Mouse (Mus musculus) urinary bladder, adult 18-20 months (tissue): ENCODE results near the gene Hpcal1.

Experiments
- DNase-seq, 2 experiments: peaks; one replicate each; pipeline ENCODE4 v3.0.0; 2022; ENCODE audit warnings: low spot score in 2 of 2, mixed read lengths in 2 of 2

Gene Hpcal1

DNA sequence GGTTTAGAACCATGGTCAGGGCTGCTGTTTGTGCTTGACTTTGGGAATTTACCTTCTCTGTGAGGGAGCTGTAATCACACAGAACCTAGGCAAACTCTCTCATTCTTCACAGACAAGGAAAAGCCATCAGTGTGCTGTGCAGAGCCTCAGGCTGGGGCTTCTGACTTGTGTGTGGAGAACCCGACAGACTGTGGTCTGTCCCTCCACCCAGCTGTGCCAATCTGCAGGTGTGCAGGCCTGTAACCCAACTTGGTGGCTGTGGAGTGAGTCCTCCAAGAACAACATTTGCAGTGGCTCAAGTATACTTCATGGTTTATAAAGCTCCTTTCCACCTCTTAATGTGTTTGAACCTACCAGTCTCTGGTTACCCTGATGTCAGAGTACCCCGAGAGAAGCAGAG lies 4.5 kb upstream of the Hpcal1 start:
- DNase-seq: no peak

DNA sequence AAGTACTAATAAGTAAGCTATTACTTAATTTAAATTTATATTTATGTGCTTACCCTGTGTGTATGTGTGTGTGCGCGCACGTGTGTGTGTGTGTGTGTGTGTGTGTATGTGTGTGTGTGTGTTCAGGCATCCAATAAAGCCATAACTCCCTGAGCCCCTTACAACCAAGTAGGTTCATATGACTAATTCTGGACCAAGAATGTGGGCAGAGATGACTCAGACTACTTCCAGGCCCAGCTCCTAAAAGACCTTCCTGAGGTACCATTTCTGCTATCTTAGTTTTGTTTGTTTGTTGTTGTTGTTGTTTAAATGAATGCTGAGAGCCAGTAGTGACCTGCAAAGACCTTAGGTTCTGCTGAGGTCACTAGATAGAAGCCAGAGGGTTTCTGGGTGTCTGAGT lies 1.7 kb upstream of the Hpcal1 start:
- DNase-seq: no peak

DNA sequence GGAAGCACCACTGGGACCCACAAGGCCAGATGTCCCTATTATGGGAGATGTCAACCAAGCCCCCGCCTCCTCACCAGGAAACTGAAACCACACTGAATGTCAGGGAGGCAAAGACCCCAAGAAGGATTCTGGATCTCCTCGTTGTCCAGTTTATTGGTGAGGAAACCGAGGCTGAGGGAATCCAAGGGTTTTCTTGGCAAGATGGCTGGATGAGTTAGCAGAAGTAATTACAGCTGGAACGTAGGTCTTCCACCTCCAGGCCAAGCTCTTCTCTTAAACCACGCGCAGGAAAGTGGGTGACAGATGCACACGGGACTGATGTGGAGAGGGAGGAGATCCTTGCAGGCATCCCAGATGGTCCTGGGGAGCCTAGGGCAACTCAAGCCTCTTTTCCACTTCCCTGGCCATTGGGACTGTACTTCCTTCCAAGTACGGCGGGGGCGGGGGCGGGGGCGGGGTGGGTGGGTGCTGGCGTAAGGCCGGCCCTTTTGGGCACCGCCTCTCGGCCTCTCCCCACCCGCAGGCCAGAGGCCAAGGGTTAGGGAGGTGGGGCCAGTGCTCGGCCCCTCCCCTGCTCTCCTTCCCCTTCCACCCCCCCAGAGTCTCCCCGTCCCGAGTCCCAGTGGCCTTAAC lies 609 bp upstream of the Hpcal1 start:
- DNase-seq: peak in 1 of 2 experiments; percentile 34

DNA sequence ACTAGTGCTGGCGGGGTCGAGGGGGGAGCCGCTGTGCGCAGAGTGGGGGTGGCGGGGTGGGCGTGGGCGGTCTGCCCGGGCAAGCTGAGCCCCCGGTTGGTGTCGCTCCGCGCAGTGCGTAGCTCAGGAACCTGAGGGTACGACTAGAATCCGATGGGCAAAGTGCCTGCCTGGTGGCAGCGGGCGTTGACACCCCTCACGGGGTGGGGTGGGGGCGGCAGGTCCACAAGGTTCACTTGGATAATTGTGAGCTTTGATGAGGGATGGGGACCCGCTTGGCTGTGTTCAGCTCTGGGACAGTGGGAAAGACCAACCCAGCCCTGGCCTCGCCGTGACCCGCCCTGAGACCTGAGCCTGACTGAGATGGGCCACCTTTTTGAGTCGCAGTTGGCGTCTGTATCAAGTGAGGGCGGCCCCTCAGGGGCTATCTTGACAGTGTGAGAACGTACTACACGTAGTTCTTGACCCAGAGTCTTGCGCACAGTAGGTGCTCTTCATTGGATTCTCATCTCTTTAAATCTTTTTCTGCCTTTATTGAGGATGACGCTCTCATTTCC lies 742 bp downstream of the Hpcal1 start:
- DNase-seq: peak in 1 of 2 experiments; percentile 41

DNA sequence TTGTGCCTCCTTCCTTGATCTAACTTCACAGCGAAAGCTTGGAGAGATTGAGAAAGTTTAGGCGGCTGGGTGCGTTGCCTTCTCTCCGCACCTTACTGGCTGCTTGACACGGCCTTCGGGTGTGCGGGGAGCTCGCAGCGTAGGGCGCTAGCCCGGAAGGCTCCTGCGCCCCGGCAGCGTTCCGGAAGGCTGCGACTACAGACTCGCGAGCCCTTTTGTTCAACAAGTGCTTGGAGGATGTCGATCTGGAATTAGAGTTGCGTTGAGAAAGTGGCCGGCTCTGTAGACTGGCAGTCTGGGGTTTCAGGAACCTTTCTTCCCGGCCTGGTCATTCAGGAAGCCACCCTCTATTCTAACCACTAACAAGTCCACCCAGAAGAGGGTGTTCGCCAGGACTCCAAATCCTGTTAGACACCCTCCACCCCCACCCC lies 1.2 kb downstream of the Hpcal1 start:
- peak in 1 of 2 experiments; percentile 34 for DNase-seq

DNA sequence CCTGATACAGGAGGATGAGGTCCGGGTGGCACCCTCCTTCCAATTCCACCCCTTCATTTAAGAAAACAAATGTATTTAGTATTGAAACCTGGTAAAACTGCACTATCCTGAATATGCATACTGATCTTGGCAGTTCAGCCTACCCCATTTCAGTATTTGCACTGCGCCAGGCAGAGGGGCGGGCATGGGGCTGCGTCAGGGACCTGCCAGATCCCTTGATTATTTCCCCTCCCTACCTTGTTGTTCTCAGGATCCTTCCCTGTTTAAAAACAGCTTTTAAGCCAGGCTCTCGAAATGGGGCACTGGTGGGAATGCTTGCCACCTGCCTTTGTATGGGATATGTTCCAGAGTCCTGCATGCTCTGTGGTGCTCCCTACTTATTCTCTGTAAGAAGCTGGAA lies 1.7 kb downstream of the Hpcal1 start:
- DNase-seq: peak in 1 of 2 experiments; percentile 24

DNA sequence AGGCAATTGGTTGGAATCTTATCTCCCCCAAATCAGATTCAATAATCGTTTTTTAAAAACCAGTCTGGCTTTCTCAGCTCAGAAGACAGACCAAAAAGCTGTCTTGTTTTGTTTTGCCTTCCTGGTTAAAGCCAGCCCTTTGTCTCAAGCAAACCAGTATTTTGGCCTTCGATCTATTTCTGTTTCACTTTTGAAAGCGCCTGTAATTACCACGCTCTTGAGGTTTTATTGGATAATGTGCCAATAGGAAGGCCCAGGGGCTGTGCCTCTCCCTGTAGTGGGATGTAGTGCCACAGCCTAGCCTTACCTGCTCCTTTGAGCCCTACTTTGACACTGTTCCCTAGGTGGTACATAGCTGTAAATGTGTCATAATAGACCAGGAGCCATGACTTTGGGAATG lies 2.3 kb downstream of the Hpcal1 start:
- no peak for DNase-seq

DNA sequence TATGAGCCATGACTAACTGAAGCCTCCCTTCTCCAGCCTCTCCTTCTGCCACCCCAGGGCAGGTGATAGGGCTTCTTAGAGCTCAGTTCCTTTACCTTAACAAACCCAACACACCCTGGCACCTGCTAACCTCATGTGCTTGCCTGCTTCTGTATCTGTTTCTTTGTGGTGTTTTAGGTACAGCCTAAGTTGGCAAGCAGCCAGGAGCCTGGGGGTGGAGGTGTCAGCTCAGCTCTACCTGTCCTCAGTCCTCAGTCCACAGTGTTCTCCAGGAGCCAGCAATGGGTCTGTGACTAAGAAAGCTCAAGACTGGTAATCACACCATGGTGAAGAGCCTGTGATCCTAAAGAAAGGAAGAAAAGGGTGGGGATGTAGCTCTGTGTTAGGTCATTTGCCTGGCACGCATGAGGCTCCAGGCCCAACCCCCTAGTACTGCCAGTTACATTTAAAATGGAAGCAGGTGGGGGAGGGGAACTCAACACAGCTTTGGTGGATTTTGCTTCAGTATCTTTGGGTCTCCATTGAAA lies 4.0 kb downstream of the Hpcal1 start:
- DNase-seq: no peak

DNA sequence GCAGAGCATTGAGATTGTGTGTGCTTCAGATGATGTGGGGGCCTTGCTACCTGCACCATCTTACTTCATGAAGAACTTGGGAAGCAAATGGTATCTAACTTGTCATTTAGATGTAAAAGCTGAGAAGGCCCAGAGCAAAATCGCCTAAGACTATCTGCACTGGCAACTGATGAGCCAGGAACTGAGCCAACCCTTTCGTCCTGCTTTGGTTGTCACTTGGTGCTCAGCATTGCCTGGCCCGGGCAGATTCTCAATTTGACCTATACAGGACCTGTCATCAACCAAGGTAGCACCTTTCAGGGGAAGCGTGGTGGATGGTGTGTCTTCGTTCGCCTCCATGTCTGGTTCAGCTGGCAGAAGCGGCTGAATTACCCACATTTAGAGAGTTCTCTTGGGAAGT lies 5.7 kb downstream of the Hpcal1 start:
- no peak for DNase-seq

DNA sequence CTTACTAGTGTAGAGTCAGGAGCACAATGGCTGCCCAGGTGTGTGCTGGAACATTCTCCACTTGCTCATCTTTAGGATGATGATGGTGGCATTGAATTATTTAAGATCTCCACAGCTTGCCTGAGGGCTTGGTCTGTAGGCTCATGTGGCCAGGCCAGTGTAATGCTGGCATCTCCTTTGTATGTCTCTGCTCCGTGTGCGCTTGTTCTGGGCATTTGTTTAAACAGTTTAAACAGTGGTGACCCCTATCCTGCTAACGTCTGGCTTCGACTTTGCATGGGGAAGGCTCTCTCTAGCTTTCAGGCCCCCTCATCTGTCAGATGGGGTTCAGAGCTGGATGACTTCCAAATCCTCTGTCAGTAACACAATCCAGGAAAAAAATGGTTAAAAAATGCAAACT lies 8.3 kb downstream of the Hpcal1 start:
- DNase-seq: no peak

DNA sequence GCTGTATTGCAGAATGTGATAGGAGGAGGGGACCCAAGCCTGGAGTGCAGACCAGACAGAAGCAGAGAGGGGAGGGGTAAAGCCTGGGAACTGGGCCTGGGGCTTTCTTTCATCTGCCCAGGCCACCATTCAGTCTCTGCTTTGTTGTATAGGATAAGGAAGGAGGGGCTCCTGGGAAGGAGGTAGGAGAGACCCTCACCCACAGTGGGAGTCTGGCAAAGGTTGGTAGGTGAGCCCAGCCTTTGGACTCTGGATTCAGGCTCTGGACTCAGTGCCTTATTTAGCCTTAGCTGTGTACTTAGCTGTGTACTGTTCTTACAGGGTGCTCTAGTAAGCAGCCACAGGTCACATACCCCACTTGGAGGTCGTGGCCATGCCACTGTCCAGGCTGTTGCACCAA lies 8.8 kb downstream of the Hpcal1 start:
- DNase-seq: no peak

DNA sequence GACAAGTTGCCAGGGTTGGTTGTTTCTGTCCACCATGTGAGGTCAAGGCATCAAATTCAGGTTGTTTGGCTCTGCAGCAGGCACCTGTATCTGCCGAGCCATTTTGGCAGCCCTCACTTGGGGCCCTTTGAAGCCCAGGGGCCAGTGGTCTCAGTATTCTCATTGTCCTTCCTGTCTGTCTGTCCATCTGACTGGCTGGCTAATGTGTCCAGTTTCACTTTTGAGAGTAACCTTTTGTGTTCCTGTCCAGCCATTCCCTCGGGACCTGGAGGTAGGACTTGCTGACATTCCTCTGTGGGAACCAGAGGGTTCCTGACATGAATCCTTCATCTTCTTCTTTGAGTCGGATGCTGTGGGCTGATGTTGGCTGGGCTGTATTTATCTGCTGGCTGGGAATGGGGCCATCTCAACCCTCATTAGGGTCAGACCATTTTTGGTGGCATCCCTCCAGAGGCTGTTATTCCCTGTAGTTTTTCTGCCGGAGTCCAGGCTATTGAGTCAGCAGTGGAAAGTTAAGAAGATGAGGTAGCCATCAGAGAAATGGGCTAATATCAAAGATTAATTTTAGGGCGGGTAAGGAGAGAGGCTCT lies 10.6 kb downstream of the Hpcal1 start:
- no peak for DNase-seq

DNA sequence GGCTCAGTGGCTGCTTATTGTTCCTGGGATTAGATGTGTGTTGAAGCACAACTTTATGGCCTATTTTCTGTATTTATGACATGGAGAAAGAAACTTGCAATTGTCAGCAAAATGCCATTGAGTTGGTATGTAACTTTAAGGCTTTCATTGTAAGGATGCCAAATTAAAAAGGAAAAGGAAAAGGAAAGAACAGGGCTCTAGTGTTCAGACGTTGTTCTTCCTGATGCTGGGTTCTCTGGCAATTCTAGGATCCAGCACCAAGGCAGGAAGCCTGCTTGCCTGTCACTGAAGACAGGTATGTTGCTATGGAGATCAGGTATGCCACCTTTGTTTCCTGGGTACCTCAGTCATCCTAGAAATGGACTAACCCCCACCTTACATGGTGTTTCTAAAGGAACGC lies 11.1 kb downstream of the Hpcal1 start:
- DNase-seq: no peak

DNA sequence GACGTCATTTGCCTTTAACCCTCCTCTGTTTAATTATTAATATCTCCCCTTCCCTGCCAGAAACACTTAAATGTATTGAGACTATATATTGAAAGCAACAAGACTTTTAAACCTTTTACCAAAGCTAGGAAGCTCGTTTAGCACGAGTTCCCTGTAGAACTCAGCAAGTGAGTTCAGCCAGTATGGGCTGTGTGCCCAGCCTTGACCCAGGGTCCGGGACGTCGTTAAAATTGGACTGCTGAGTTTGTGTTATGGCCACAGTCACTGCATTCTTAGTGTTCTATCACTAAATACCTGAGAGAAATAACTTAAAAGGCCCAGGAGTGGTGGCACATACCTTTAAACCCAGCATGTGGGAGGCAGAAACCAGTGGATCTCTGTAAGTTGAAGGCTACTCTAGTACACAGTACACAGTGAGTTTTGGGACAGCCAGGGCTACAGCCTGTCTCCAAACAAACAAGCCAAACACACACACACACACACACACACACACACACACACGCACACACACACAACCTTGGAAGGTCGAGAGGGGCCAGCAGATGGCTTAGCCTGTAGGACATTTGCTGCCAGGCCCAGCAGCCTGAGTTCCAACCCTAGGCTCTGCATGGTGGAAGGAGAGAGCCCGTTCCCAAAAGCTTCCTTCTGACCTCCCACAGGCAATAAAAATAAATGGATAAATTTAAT lies 11.7 kb downstream of the Hpcal1 start:
- DNase-seq: no peak

DNA sequence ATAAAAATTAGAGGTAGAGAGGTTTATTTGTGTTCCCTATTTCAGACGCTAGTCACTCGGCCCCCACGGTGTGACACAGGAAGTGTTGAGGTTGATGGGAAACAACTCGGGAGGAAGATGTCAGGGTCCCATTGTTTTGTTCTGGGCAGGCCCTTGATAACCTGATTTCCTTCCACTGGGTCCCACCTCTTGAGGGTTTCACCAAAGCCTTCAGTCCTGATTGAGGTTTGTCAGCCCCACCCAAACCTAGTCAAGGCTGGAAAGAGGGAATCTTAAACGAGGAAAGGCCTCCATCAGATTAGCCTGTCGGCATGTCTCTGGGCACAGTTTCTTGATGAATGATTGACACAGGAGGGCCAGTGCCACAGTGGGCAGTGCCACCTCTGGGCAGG lies 12.3 kb downstream of the Hpcal1 start:
- no peak for DNase-seq

DNA sequence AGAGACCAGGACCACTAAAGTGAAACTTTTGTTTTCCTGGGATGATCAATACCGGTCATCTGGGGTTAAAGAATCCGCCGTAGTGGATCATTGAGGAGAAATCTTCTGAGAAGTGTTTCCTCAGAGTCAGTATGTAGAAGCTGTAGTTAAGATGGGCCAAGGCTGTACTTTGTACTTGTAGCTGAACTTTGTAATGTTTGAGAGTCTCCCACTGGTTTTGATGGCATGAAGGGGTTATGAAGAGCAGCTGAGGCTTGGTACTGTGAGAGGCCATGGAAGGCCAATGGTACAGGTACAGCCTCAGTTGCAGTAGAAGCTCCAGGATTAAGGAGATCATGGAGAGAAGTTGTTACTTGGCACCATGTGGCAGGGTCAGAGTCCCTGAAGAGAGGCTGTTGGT lies 13.2 kb downstream of the Hpcal1 start:
- no peak for DNase-seq

DNA sequence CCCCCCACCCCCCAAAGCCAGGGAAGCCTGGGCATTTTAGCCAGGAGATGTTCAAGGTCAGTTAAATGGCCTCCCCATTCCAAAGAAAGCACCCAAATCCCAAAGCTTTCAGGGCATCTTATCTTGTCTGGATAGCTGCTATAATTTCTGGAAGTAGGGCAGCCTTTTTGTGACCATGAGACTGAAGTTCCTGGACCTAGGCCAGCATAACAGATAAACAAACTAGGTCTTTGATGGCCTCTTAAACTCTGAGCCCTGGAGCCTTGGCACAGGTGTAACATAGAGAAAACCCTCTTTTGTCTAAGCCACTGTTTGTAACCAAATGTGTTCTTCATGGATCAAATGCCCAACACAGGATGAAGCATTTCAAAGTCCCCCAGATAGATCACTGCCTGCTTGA lies 16.8 kb downstream of the Hpcal1 start:
- no peak for DNase-seq

DNA sequence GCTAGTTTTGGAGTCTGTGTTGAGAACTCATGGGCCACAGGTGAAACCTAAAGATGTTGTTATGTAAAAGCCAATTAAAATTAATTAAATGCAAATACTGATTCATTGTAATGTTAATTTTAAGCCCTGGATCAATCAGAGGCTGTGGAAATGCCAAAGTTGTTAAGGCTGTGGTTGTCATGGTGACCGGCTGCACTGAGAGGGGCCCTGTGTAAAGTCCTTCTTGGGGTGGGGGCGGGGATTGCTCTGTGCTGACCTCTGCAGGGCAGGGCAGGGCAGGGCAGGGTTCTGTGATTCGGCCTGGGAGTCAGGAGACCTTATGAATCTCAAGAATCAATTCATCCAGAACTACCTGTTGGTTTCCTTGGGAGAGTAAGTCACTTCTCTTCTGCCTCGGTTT lies 18.8 kb downstream of the Hpcal1 start:
- no peak for DNase-seq

DNA sequence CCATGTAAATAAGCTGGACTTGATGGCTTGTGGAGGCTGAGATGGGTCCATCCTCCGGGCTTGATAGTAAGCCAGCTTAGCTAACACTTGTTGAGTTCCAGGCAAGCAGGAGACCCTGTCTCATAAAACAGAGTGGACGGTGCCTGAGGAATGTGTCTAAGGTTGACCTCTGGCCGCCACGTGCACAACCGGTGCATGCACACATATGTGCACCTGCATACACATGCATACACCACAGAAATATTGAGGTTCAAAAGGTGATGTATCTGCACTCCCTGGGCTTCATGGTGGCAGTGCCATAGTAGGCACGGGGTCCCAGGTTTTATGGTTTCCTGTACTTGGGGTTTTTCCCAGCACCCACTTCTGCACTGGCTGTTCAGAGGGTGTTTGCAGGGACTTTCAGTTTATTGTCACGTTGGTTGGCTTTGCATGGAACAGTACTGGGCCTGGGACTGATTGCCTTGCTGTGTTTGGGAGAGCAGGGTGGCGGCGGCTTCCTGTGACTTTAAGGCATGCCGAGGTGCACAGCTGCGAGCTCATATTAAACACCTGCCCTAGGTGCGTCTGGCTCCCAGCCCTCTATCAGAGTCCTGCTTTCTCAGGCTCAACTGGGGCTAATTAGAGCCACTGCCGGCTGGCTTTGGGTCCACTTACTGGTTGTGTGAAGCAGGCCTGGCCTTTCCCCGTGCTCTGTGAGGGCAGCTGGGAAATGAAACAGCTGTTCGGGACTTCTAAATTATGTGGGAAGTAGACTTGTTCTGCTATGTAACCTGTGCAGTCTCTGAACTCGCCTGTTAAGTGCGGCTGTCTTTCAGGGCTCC lies 19.5 kb downstream of the Hpcal1 start:
- DNase-seq: no peak

DNA sequence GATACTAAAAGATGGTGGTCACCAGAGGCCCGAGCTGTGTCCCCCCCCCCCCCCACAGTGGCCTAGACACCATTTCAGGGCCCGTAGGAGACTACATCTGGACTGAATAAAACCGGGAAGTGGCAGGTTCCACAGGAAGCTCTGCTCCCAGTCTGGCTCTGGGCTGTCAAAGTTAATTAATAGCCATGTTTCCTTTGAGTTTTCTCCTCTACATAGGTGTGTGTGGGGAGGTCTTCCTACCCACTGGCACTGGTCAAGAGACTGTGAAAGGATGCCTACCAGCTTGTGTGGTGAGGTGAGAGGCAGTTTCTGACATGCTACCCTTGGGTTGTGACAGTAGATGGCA lies 20.1 kb downstream of the Hpcal1 start:
- DNase-seq: no peak

DNA sequence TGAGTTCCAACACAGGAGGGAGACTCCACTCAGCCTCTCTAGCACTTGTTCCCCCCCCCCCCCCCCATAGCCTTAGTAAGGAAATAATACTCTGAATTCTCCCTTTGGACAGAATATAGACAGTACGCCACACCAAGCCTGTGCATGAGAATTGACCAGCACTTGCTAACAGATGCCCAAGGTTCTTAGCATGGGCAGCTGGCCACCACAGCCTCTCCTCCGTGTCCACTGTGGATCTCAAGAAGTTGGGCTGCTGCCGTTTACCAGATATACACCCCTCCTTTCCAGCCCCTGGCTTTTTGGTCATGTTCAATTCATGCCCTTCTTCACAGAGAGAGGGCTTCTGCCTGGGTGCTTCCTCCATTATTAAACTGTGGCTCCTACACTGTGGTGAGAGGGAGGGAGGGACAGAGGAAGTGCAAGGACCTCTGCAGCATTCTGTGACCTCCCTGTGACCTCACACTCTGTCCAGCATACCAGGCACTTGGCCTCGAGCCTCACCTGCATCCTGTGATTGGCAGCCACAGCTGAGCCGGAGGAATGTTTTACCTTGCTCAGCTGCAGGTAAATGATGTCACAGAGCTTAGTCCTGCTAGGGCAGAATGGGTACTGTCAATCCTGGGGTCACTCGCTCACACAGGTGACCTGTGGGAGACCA lies 21.2 kb downstream of the Hpcal1 start:
- DNase-seq: no peak

DNA sequence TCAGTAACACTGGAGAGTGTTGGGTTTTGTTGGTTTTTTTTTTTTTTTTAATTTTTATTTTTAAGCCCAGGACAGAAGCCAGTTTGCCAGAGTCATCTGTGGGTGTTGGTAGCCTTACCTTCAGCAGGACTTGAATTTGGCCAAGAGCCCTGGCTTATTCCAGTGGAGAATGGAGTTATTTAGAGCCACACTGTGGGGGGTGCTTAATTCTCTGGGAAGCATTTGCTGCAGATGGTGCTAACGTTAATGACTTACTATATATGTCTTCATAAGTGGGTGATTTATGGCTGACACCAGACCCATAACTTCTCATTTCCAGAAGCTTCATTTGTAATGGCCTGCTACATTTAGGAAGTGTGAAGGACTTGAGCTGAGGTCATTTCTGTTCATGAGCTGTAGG lies 21.9 kb downstream of the Hpcal1 start:
- DNase-seq: no peak
